Mouse (Mus musculus): Measurements from ENCODE around the gene Plpp7. TPM values are rescaled to one million over a fixed set of nuclear protein-coding genes. Genes with fewer than 3 reads are reported as not detected.

The Plpp7 gene
- polyA plus RNA-seq (2012; rRNA removed): 22.1 and 22.2 TPM in 2 replicates

DNA sequence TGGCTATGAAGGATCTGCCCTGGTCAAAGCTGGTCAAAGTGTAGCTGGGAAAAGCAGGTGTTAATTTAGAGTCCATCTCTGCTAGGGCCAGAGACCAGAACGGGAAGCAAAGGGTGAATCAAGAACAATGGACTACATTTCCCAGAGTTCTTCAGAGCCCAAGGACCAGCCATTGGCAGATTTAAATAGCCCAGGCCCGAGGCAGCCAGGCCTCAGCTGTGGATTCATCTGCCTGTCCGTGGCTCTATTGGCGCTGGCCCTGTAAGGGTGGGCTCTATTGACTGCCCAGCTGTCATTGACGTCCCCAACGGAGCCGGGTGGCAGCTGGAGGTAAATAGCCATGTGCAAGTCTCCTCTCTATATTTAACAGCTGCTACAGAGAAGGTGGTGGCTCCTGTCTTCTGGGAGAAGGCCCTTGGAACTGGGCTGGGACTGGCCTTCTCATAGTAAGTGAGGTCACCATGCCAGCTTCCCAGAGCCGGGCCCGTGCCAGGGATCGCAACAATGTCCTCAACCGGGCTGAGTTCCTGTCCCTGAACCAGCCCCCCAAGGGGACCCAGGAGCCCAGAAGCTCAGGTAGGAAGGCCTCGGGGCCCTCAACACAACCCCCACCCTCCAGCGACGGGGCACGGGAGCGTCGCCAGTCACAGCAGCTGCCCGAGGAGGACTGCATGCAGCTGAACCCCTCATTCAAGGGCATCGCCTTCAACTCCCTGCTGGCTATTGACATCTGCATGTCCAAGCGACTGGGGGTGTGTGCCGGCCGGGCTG lies at the start of gene Plpp7:
Gene Plpp7 (plus strand): TSS at position 178 of the 771 bp plus-strand sequence.

DNA sequence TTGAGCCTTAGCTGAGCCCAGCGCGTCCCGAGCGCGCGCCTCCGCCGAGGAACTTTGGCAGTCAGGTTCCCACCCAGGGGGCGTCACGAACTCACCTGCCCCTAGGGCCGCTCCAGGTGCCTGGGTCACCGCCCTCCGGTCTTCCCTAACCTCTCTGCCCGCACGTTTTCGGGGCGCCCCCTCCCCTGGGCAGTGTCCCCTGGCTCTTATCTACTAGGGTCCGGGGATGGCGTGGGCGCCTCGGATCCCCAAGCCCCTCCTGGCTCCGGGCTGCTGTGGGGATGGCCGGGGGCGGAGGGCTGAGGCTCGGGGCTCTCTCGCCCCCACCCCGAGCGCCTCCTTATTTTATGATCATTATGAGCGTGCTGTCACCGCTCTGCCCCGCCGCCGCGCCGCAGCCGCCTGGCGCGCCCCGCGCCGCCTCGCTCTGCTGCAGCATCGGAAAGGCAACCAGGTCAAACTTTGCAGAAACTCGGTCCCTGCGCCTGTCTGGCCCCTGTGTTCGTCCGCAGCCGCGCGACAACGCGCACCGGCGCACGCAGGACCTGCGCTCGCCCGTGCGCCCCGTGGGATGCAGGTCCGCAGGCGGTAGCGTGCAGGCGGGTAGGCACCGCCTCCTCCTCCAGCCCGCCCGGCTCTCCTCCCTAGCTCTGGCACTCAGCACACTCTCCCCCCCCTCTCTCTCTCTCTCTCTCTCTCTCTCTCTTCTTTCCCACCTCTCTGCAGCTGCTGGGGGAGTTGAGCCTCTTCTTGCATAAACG lies 11.0 kb upstream of the Plpp7 start, which contains the start of gene Fam78a:
Gene Fam78a (minus strand): TSS at position 747 of the 761 bp plus-strand sequence.

DNA sequence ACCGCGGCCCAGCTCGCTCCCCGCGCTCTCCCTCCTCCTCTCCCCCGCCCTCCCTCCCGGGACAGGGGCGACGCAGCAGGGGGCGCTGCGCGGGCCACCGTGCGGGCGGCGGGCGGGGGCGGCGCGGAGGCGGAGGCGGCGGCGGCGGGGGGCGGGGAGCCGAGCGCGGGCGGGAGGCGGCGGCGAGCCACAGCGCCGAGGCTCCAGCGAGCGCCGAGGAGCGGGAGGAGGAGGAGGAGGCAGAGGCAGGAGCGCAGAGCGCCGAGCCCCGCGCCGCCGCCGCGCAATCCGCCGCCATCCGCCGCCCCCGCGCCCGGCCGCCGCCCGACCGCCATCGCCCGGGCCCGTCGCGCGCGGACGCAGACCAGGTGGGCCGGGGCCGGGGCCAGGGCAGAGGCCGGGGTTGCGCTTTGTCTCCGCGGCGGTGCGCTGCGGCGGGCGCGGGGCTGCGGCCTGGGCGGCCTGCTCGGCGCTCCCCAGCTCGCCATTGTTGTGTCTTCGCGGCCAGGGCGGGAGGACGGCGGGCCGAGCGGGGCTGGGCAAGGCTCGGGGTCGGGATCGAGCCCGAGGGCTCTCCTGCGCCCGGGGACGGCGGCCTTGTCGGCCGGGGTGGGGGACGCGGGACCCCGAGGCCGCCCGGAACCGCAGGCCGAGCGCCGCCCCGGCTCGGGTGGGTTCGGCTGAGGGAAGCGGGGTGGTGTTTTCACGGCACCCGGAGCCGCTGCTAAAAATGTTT lies 55.8 kb downstream of the Plpp7 start, which contains the start of gene Prrc2b:
Gene Prrc2b (plus strand): TSS at position 159 of the 736 bp plus-strand sequence.

Other genes starting within 250 kb of the Plpp7 start
- gene Fibcd1, start 249.5 kb upstream of the Plpp7 start, polyA plus RNA-seq (2012; rRNA removed): 7.2 and 8.1 TPM in 2 replicates
- gene Lamc3, start 208.2 kb upstream of the Plpp7 start, polyA plus RNA-seq (2012; rRNA removed): 3.6 and 4.1 TPM in 2 replicates
- gene Aif1l, start 145.4 kb upstream of the Plpp7 start, polyA plus RNA-seq (2012; rRNA removed): 18.1 and 20.1 TPM in 2 replicates
- 26.8 and 27.9 TPM in 2 replicates for gene Nup214, start 121.1 kb upstream of the Plpp7 start, polyA plus RNA-seq (2012; rRNA removed)
- 0.36 and 0.64 TPM in 2 replicates for gene Fam78a, start 10.7 kb upstream of the Plpp7 start, polyA plus RNA-seq (2012; rRNA removed)
- 89.9 and 106 TPM in 2 replicates for gene Prrc2b, start 55.6 kb downstream of the Plpp7 start, polyA plus RNA-seq (2012; rRNA removed)
- gene Pomt1, start 141.1 kb downstream of the Plpp7 start, polyA plus RNA-seq (2012; rRNA removed): 41.6 and 44.2 TPM in 2 replicates
- gene Uck1, start 164.6 kb downstream of the Plpp7 start, polyA plus RNA-seq (2012; rRNA removed): 87.1 and 89.2 TPM in 2 replicates
- 50.6 and 56.9 TPM in 2 replicates for gene Golga2, start 191.9 kb downstream of the Plpp7 start, polyA plus RNA-seq (2012; rRNA removed)
- 314 and 343 TPM in 2 replicates for gene Swi5, start 192.5 kb downstream of the Plpp7 start, polyA plus RNA-seq (2012; rRNA removed)

Measured in central nervous system, embryonic 18 days (tissue).